Mouse (Mus musculus): Measurements from ENCODE around the gene Rbms3.

DNA sequence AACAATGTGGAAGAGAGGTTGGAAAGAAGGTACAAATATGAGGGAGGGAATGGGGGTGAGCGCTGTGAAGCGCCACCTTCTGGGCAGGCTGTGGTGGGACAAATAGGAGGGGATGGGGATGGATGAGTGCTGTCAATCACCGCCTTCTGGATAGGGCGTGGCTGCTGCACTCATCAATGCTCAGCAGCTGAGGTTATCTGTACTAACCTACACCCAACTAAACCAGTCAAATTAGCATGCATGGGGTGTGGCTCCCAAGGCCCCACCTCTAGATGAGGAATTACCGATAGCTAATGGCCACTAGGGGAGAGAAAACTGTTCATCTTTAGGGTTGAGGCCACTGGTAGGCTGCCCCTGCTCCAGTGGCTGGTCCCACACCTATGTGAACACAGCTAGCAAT, 274.2 kb downstream of the Rbms3 start:
- TF ChIP-seq CTCF (IDR thresholded peaks at IDR 0.05; ENCODE audit: low read depth, low read length) = no peak
- TF ChIP-seq POLR2A (IDR thresholded peaks at IDR 0.05; ENCODE audit: extremely low read depth, insufficient read depth, low read length) = no peak

Measured in liver, adult 2 months (tissue).